Mouse (Mus musculus): Measurements from ENCODE around the gene Cdca7. TPM values are rescaled to one million over a fixed set of nuclear protein-coding genes. Genes with fewer than 3 reads are reported as not detected.

Gene Cdca7
- total RNA-seq, 1 experiment from 2014 or later, result 17.1 TPM

DNA sequence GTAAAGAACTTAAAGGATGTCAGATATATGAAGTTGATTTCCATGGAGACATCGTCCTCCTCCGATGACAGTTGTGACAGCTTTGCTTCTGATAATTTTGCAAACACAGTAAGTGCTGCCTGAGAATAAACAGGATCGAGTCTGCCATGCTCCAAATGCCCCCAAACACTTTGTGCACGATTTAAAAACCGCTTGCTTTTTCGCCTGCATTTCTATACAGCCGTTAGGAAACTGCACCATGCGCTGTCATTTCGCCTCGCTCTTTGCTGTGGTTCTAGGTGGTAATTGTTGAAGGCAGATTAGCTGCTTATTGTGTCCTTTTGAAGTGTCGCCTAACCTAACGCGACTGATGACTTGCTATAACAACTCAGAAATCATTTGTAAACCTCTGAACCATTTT, 3.0 kb downstream of the Cdca7 start:
- ATAC-seq (ENCODE audit: extremely low read depth, insufficient number of reproducible peaks, low FRiP score, poor library complexity, severe bottlenecking), result no peak

GRCm38 (mm10) chr2:72479818-72480217, 3.9 kb downstream of the Cdca7 start:
- no peak for ATAC-seq (ENCODE audit: extremely low read depth, insufficient number of reproducible peaks, low FRiP score, poor library complexity, severe bottlenecking)

GRCm38 (mm10) chr2:72491650-72492049, 15.7 kb downstream of the Cdca7 start:
- no peak for ATAC-seq (ENCODE audit: extremely low read depth, insufficient number of reproducible peaks, low FRiP score, poor library complexity, severe bottlenecking)

GRCm38 (mm10) chr2:72493039-72493438, 17.1 kb downstream of the Cdca7 start:
- ATAC-seq (ENCODE audit: extremely low read depth, insufficient number of reproducible peaks, low FRiP score, poor library complexity, severe bottlenecking), result no peak

DNA sequence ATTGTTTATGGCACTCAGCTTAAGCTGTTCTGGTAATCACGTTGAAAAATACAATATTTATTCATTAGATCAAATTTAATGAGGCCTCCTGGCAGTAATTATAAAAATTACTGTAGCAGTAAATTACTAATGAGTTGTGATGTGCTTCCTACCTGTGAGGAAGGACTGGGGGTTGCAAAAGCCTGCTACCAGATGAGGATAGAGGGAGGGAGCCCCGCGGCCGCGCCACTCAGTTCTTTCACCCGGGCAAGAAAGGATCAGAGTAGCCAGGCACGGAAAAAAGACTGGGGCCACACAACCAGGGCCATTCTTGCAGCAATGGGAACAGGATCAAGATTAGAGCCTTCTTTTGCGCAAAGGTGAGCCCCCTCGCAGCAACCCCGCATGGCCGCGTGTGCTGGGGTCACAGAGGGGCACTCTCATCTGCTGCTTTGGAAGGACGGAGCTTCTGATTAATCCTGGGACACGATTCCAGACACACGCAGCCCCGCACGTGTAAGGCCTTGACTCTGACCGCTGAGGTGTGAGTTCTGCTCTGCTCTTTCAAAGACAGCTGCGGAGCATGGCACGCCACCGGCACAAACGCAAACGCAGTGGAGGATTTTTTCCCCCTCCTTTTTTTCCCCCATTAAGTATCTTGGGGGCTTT, 23.2 kb downstream of the Cdca7 start:
- no peak for ATAC-seq (ENCODE audit: extremely low read depth, insufficient number of reproducible peaks, low FRiP score, poor library complexity, severe bottlenecking)

DNA sequence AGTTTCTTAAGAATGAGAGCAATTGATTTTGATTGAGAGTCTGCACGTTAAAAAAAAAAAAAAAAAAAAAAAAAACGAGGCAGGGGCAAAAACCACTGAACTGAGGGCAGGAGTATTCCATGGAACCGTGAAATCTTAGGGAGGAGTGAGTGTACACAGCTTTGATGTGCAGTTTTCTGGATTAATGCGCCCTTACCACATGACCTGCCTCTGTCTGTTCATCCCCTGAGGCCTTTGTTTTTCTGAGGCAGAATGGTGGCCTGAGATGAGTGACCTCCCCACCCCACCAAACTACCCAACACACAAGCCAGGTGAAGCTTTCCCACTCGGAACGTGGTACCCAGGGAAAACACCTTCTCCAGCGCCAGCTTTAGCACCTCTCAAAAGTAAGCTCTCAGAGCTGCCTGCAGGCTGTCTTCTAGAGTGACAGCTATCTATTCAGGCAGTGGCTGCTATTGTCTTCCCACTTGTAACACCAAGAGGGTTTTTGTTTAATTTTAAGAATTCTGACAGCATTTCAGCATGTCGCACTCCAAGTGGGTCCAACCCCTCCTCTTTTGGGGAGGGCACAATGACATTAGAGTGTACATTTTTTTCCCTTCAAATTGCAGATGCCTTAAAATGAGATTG, 23.9 kb downstream of the Cdca7 start:
- no peak for ATAC-seq (ENCODE audit: extremely low read depth, insufficient number of reproducible peaks, low FRiP score, poor library complexity, severe bottlenecking)

DNA sequence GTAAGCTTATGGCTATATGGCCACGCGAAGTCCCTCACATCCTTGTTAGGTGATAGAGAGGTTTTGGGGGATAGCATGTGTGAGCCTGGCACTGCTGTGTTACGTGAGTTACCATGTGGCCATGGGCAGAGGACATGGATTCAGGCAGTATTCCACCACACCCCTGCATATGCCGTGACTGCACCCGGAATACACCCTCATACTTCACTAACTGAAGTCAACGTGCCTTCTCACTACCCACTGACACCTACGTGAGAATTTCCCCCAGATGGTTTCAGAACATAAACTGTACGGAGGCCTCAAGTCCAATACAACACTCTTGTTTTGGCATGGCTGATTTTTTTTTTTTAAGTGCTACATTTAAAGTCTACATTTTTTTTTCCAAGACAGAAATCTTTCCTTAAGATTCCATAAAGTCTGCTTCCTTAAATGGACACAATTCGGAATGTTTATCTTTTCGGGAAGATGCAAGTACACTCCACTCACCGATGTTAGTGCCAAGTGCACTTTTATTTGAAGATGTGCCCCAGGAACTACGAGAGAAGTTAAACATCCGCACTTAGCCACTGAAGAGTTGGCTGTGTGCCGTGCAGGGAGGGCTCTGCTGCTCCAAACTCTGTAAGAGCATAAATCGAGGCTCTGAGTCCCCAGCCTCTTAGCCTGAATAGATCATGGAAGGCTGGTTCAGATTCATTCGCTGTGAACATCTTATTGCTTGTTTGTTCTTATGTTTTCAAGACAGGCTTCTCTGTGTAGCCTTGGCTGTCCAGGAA, 26.3 kb downstream of the Cdca7 start:
- ATAC-seq (ENCODE audit: extremely low read depth, insufficient number of reproducible peaks, low FRiP score, poor library complexity, severe bottlenecking), result no peak

- ATAC-seq (ENCODE audit: extremely low read depth, insufficient number of reproducible peaks, low FRiP score, poor library complexity, severe bottlenecking), result no peak
Observed at GRCm38 (mm10) chr2:72503646-72504045, 27.7 kb downstream of the Cdca7 start.

- ATAC-seq (ENCODE audit: extremely low read depth, insufficient number of reproducible peaks, low FRiP score, poor library complexity, severe bottlenecking), result no peak
Observed at GRCm38 (mm10) chr2:72507855-72508635, 32.1 kb downstream of the Cdca7 start.

DNA sequence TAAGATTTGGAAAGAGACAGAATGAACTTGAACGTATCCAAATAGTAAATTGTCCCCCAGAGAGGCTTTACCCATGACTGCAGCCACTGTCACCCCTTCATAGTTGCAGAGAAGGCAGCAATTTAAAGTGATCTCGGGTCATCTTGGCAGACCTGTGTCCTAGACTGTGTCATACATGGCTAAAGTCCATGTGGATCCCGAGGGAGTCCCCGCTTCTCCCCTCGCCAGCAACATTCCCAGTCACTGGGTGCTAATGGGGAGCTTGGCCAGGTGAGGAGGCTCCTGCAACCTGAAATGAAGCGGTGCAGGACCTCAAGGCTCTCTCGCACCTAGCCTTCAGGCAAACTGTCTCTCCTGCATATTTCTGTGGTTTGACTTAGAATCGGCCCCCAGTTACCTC, 32.9 kb downstream of the Cdca7 start:
- no peak for ATAC-seq (ENCODE audit: extremely low read depth, insufficient number of reproducible peaks, low FRiP score, poor library complexity, severe bottlenecking)

DNA sequence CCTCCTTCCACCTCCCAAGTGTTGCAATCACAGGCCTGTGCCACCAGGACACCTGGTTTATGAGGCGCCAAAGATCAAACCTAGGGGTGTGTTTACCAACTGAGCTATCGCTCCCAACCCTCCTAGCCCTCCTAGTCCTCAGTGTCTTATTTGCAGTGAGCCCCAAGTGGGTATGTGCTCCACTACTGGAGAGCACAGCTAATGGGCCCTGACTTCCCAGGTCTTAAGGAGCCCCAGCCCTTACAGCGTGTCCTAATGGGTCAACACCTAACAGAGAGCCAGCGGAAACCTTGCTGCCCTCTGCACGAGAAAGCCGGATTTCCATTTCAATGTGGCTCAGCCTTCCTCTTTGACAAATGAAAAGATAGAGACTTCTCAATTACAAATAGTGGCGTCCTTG, 39.6 kb downstream of the Cdca7 start:
- no peak for ATAC-seq (ENCODE audit: extremely low read depth, insufficient number of reproducible peaks, low FRiP score, poor library complexity, severe bottlenecking)

DNA sequence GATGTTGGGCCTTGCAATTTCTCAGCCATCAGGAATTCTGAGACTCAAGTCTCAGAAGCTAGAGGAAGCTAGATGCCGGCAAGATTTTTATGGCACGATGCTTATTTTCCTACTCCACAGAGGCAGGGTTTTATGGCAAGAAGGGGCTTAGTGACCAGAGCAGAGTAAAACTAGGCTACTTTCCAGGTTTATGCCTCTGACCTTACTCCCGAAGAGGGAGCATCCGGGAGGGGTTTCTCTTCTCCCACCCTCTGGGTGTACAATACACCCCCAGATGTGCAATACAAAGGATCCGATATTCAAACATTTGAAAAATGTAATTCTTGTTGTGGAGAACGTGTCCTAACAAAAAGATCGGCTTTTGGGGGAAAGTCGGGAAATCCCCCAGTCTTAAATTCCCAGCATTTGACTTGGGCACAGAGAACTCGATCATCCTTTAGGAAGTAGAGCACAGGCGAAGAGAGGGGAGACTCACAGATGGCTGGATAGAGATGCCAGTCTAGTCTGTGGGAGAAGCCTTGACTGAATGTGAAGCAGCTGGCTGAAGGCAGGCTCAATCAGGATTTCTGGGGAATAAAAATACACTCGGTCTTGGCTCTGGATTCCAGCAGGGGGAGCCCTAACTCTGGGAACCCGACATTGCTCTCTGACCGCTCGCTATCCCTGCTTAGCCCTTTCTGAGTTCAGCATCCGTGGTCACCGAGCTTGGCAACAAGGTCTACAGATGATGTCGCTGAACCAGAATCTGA, 40.2 kb downstream of the Cdca7 start:
- ATAC-seq (ENCODE audit: extremely low read depth, insufficient number of reproducible peaks, low FRiP score, poor library complexity, severe bottlenecking), result peak; percentile 26; the same call in 1 of the 2 replicates

GRCm38 (mm10) chr2:72516720-72517089, 40.7 kb downstream of the Cdca7 start:
- no peak for ATAC-seq (ENCODE audit: extremely low read depth, insufficient number of reproducible peaks, low FRiP score, poor library complexity, severe bottlenecking)

- no peak for ATAC-seq (ENCODE audit: extremely low read depth, insufficient number of reproducible peaks, low FRiP score, poor library complexity, severe bottlenecking)
Observed at GRCm38 (mm10) chr2:72524022-72524421, 48.1 kb downstream of the Cdca7 start.

- ATAC-seq (ENCODE audit: extremely low read depth, insufficient number of reproducible peaks, low FRiP score, poor library complexity, severe bottlenecking), result no peak
Observed at GRCm38 (mm10) chr2:72525556-72525955, 49.6 kb downstream of the Cdca7 start.

- no peak for ATAC-seq (ENCODE audit: extremely low read depth, insufficient number of reproducible peaks, low FRiP score, poor library complexity, severe bottlenecking)
Observed at GRCm38 (mm10) chr2:72529026-72529357, 53.0 kb downstream of the Cdca7 start.

- no peak for ATAC-seq (ENCODE audit: extremely low read depth, insufficient number of reproducible peaks, low FRiP score, poor library complexity, severe bottlenecking)
Observed at GRCm38 (mm10) chr2:72529358-72530319, 53.7 kb downstream of the Cdca7 start.

DNA sequence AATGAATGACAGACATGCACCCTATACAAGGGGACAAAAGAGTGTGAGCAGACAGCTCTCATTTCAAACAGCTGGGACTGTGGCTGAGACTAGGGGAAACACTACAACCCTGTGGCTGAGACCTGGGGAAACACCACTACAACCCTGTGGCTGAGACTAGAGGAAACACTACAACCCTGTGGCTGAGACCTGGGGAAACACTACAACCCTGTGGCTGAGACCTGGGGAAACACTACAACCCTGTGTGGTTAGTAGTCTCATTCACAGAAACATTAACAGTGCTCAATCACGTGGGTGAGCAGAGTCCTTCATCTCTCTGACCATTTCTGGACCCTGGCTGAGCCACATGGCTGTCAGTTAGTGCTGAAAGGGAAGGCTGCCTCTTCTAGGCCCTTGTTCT, 59.9 kb downstream of the Cdca7 start:
- no peak for ATAC-seq (ENCODE audit: extremely low read depth, insufficient number of reproducible peaks, low FRiP score, poor library complexity, severe bottlenecking)
